Mouse (Mus musculus): Measurements from ENCODE around the gene Aldh4a1. TPM values are rescaled to one million over a fixed set of nuclear protein-coding genes. Genes with fewer than 3 reads are reported as not detected.

Aldh4a1 gene
- polyA plus RNA-seq, 1 experiment from 2014 or later, result 19.6 TPM

DNA sequence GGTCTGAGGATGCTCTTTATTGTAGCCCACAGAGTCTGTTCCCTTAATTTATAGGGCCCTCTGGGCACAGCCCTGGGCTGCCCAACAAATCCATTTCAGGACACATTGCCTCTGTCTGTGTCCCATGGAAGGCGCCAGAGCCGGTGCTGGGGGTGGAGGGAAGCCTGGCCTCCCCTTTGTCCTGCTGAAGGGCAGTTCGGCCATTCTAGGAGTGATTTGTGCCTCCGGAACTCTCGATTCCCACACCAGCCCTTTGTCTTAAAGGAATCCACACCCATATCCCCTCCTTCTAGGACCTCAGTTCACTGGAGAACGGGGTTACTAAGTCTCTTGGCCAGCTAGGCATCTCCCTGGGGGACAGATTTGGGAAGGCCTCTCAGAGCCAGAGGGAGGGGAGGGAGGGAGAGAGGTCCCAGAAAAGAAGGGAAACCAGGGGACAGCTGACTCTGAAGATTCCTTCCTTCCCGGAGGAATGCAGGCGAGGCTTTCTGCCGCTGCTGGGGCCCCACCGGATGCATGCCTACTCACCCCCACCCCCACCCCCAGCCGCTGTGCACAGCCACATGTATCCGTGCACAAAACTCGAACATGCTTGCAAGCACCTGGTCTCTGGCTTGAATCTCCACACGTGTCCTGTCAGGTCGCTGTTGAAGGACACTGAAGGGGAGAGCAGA lies 41.9 kb upstream of the Aldh4a1 start:
- Histone ChIP-seq H3K4me2 (replicated peaks) (peak overlapping the region; percentile 31), H3K4me1 (peaks cover 45% of the 10 kb centered on the region), H3K27ac (replicated peaks) (peak overlapping the region; percentile 46), H3K4me3 (no peak overlapping the region), H3K27me3 (peaks cover 12% of the 10 kb centered on the region; the same call in 1 of the 2 replicates), H3K9ac (replicated peaks) (peak overlapping the region; percentile 39), H3K9me3 (no peaks in the 10 kb centered on the region), H3K36me3 (no peaks in the 10 kb centered on the region)
- ATAC-seq (ENCODE audit: low FRiP score, low read depth), result no peak
- 7% methylated on average over 15 of the region's 15 CpGs for WGBS

DNA sequence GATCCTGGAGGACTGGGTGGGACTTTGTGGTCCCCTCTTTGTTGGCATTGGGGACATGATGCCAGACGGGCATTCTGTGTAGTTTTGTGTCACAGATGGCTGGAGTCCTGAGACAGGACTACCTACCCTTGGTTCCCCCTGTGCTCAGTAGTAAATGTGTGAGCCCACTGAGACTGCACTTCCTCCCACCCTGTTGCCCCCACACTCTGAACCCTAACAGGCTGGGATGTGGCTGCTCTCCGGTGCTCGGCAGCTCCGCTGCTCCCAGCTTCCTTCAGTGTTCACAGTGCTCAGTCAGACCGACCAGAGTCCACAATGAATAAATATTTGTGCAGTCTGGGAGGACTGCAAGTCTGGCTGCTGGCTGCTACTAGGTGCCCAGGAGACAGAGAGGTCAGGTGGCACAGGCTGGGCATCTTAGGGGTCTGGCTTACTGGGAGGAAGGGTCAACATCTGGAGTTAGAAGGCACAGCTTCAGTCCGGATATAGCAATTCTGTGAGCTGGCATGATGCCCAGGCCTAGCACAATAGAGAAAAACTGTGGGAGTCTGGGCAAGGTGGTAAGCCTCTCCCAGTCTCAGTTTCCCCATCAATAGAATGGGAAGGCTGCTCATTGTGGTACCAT lies 41.1 kb upstream of the Aldh4a1 start:
- Histone ChIP-seq H3K27me3 (peaks cover 12% of the 10 kb centered on the region; the same call in 1 of the 2 replicates), H3K9ac (replicated peaks) (0 out of 2 replicates have a peak overlapping the region, but pooled peaks have one; percentile 17), H3K36me3 (no peaks in the 10 kb centered on the region), H3K4me3 (no peak overlapping the region), H3K27ac (replicated peaks) (peak overlapping the region; percentile 43), H3K4me2 (replicated peaks) (peak overlapping the region; percentile 31), H3K4me1 (peaks cover 37% of the 10 kb centered on the region), H3K9me3 (no peaks in the 10 kb centered on the region)
- WGBS, result 46% methylated on average over 6 of the region's 6 CpGs
- no peak for ATAC-seq (ENCODE audit: low FRiP score, low read depth)

DNA sequence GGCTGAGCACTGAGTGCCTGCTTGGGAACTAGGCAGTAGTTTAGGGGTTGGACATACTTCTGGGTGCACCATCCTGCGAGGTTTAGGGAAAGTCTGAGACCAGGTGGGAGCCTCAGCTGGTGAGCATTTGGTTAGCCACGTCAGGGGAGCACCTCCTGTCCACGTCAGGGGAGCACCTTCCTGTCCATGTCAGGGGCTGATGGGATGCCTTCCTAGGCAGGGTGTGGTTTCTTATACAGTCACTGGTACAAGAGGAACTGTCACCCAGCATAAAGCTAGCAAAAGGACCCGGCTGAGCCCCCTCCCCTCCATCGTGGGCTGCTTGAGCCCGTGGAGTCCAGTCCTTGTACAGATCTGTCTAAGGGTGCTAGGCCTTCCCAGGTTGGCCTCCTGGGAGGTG lies 40.3 kb upstream of the Aldh4a1 start:
- no peaks in the 10 kb centered on the region for H3K9me3 ChIP-seq
- WGBS, result 84% methylated on average over 6 of the region's 6 CpGs
- peaks cover 32% of the 10 kb centered on the region for H3K4me1 ChIP-seq
- H3K4me2 ChIP-seq (replicated peaks), result no peak overlapping the region
- no peak for ATAC-seq (ENCODE audit: low FRiP score, low read depth)
- no peak overlapping the region for H3K9ac ChIP-seq (replicated peaks)
- no peaks in the 10 kb centered on the region for H3K36me3 ChIP-seq
- no peak overlapping the region for H3K4me3 ChIP-seq
- H3K27me3 ChIP-seq, result 0 out of 2 replicates have a peak, but pooled peaks cover 6% of the 10 kb centered on the region
- H3K27ac ChIP-seq (replicated peaks), result no peak overlapping the region

DNA sequence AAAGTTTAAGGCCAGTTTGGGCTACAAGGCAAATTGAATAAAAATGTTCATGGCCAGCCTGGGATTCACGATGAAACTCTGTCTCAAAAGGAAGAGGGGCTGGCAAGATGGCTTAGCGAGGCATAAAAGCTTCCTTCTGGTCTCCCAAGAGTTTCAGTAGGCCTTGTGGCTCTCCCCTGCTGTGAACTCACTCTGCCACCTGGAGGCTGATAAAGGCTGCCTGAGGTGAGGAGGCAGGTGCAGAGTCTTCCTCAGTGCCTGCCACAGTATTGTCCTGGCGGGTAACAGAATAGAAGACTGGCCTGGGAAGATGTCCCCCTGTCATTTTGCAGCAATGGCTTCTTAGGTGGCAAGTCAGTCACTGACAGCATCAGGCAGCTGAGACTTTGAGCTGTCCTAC lies 39.8 kb upstream of the Aldh4a1 start:
- H3K4me1 ChIP-seq, result peaks cover 32% of the 10 kb centered on the region
- H3K4me2 ChIP-seq (replicated peaks), result no peak overlapping the region
- no peak for ATAC-seq (ENCODE audit: low FRiP score, low read depth)

DNA sequence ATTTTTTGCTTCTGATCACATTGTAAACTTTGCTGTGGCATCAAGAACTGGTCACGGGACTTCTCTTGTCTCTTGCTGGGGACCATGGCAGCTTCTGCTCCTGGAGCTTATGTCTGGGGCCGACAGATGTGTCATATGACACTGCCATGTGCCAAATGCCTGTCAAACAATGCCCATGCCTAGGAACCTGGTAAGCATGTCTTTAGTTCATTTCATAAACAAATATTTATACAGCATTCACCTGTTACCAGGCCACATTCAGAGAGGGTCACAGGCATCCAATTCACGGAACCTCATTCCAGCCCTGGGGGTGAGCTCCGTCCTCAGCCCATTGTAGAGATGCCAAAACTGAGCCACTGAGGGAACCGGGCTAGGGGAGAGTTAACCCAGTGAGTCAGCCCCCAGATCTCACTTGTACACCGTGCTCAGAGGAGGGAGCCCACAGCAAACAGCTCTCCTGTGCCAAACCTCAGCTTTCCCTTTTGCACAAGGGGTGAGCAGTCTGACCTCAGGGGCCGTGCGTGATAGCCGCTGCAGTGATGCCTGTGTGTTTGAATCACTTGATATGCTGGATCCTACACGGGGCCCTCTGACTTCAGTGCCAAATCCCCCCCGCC lies 38.9 kb upstream of the Aldh4a1 start:
- no peaks in the 10 kb centered on the region for H3K27me3 ChIP-seq
- H3K36me3 ChIP-seq, result no peaks in the 10 kb centered on the region
- peaks cover 32% of the 10 kb centered on the region for H3K4me1 ChIP-seq
- H3K9ac ChIP-seq (replicated peaks), result no peak overlapping the region
- H3K4me2 ChIP-seq (replicated peaks), result no peak overlapping the region
- H3K27ac ChIP-seq (replicated peaks), result no peak overlapping the region
- 84% methylated on average over 11 of the region's 11 CpGs for WGBS
- no peak for ATAC-seq (ENCODE audit: low FRiP score, low read depth)
- no peak overlapping the region for H3K4me3 ChIP-seq
- H3K9me3 ChIP-seq, result no peaks in the 10 kb centered on the region

More for the DNA sequence above, 39.8 kb upstream of the Aldh4a1 start:
- Histone ChIP-seq H3K27ac (replicated peaks) (no peak overlapping the region), H3K4me3 (no peak overlapping the region), H3K27me3 (0 out of 2 replicates have a peak, but pooled peaks cover 6% of the 10 kb centered on the region), H3K36me3 (no peaks in the 10 kb centered on the region), H3K9me3 (no peaks in the 10 kb centered on the region), H3K9ac (replicated peaks) (no peak overlapping the region)
- WGBS, result 38% methylated on average over 3 of the region's 3 CpGs

DNA sequence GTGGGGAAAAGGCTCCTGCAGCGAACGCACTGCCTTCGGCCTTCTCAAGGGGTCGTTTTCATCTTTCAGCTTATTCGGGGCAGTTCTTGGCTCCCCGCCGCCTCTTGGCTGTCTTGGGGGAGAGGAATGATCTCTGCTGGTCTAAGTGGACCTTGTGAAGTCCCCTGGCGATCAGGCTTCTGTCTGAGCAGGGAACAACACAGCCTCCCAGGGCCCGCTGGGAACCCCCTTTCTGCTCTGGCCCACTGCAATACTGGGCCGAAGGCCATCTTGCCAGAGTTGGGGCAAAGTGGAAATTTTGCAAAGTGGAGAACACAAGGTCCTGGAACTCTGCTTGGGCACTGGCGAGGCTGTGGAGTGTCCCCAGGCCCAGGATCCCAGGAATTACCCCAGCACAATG lies 38.0 kb upstream of the Aldh4a1 start:
- Histone ChIP-seq H3K9ac (replicated peaks) (no peak overlapping the region), H3K4me3 (no peak overlapping the region), H3K36me3 (no peaks in the 10 kb centered on the region), H3K27ac (replicated peaks) (no peak overlapping the region), H3K27me3 (no peaks in the 10 kb centered on the region), H3K4me1 (peaks cover 32% of the 10 kb centered on the region), H3K9me3 (no peaks in the 10 kb centered on the region), H3K4me2 (replicated peaks) (no peak overlapping the region)
- ATAC-seq (ENCODE audit: low FRiP score, low read depth), result no peak
- WGBS, result 80% methylated on average over 11 of the region's 11 CpGs

DNA sequence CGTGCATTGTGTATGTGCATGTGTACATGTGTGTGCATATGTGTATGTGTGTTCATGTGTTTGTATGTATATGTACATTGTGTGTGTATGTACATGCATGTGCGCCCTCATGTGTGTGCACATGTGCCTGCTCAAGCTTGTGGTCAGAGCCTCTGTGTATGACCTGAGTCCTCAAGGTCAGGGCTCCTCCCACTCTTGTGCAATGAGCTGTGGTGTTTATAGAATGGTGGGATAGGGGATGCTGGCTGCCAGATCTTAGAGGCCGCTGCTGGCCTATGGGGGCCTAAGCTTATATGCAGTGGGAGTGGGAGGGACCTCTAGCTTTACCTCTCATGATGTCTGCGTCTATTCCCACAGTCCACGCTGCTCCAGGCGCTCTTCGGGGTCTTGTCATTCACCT lies 37.0 kb upstream of the Aldh4a1 start:
- Histone ChIP-seq H3K4me3 (no peak overlapping the region), H3K9ac (replicated peaks) (no peak overlapping the region), H3K27ac (replicated peaks) (no peak overlapping the region), H3K9me3 (no peaks in the 10 kb centered on the region), H3K4me2 (replicated peaks) (no peak overlapping the region), H3K27me3 (no peaks in the 10 kb centered on the region), H3K4me1 (peaks cover 34% of the 10 kb centered on the region), H3K36me3 (no peaks in the 10 kb centered on the region)
- ATAC-seq (ENCODE audit: low FRiP score, low read depth), result no peak
- 86% methylated on average over 7 of the region's 7 CpGs for WGBS

DNA sequence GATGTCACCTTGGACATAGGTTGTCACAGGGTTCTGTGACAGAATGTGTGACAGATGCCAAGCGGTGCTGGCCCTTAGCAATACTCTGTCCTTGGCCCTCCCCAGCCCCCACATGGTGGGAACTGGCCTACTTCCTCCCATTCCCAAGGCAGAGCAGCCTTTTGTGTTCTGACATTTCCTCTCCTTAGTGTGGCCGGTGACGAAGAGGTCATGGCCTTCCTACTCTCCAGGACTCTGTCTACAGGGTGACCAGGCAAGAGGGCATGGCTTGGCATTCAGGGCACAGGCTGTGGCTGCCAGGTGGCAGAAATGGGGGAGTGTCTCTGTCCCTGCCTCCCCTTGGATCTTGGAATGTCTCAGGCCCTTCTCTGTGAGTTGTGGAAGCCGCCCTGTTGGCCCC lies 35.3 kb upstream of the Aldh4a1 start:
- no peak for ATAC-seq (ENCODE audit: low FRiP score, low read depth)
- Histone ChIP-seq H3K4me1 (peaks cover 24% of the 10 kb centered on the region; the same call in 1 of the 2 replicates), H3K4me3 (no peak overlapping the region), H3K4me2 (replicated peaks) (no peak overlapping the region), H3K9ac (replicated peaks) (no peak overlapping the region), H3K9me3 (no peaks in the 10 kb centered on the region), H3K27ac (replicated peaks) (no peak overlapping the region), H3K27me3 (no peaks in the 10 kb centered on the region), H3K36me3 (no peaks in the 10 kb centered on the region)
- WGBS, result 78% methylated on average over 4 of the region's 4 CpGs

DNA sequence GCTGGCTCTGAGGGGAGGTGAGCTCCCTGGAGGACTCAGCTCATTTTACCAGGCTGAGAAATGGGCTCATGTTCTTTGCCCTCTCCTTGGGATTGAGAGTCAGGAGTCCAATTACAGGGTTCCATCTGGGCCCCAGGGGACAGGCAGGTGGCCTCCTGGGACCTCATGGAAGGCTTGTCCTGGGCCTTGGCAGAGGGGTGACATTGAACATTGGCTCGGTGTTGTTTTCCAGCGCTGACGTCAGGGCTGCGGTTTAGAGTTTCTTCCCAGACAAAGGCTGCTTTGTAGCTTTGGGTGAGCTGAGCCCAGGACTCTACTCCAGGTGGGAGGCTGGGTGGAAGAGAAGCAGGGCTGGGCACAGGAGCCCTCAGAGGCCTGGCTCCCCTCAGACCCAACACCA lies 34.9 kb upstream of the Aldh4a1 start:
- Histone ChIP-seq H3K4me3 (no peak overlapping the region), H3K9ac (replicated peaks) (no peak overlapping the region), H3K36me3 (no peaks in the 10 kb centered on the region), H3K4me2 (replicated peaks) (no peak overlapping the region), H3K4me1 (peaks cover 21% of the 10 kb centered on the region; the same call in 1 of the 2 replicates), H3K9me3 (no peaks in the 10 kb centered on the region), H3K27me3 (no peaks in the 10 kb centered on the region), H3K27ac (replicated peaks) (no peak overlapping the region)
- ATAC-seq (ENCODE audit: low FRiP score, low read depth), result no peak
- WGBS, result 84% methylated on average over 4 of the region's 4 CpGs

DNA sequence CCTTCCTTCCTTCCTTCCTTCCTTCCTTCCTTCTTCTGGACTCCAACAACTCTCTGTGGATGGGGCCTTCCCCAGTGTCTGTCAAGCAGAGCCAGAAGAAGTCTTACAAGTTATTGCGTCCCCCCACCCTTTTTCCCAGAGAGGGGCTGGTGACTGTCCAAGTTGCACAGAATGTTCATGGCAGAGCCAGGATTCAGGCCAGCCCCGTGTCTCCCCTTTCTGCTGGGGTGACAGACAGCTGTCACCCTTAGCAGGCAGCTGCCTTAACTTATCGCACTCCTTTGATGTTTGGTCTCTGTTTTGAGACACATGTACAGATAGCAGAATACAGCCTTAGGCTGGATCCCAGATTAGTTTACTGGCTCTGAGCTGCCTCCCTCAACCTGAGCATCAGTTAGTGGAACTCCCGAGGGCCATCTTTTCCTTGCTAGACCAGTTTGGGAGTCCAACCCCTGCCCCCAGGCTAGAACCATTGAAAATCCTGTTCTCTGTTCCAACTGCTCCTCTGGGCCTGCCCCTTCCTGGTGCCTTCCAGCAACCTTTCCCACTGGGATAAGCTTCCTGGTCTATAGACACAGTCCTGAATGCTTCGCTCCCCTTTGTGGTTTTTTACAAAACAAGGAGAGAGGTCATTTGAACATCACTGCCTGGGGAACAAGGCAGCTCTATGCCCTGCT lies 33.2 kb upstream of the Aldh4a1 start:
- peaks cover 18% of the 10 kb centered on the region; the same call in 1 of the 2 replicates for H3K4me1 ChIP-seq
- no peaks in the 10 kb centered on the region for H3K27me3 ChIP-seq

DNA sequence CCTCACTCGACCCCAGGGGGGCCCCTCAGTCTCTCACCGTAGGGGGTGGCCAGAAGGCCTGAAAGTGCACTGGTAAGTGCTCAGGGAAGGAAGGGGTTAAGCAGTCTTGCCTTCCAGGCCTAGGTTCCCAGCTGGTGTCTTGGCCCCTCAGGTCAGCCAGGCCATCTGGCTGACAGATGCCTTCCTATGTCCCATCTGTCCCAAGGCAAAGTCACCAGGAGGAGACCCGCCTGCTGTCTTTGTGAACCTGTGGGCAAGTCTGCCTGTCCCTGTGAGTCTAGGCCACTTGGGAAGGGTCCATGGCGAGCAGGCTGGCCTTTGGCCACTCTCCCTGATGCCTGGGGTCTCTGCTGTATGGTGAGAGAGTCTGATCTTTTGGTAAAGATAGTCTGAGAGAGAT lies 32.2 kb upstream of the Aldh4a1 start:
- Histone ChIP-seq H3K4me1 (peaks cover 15% of the 10 kb centered on the region), H3K4me3 (no peak overlapping the region), H3K9me3 (no peaks in the 10 kb centered on the region), H3K4me2 (replicated peaks) (no peak overlapping the region), H3K27ac (replicated peaks) (peak overlapping the region; percentile 64), H3K27me3 (no peaks in the 10 kb centered on the region), H3K9ac (replicated peaks) (no peak overlapping the region), H3K36me3 (no peaks in the 10 kb centered on the region)
- WGBS, result 31% methylated on average over 4 of the region's 4 CpGs
- no peak for ATAC-seq (ENCODE audit: low FRiP score, low read depth)

More for the DNA sequence above, 33.2 kb upstream of the Aldh4a1 start:
- no peak overlapping the region for H3K9ac ChIP-seq (replicated peaks)
- peak overlapping the region; percentile 64 for H3K27ac ChIP-seq (replicated peaks)
- H3K36me3 ChIP-seq, result no peaks in the 10 kb centered on the region
- H3K4me3 ChIP-seq, result no peak overlapping the region
- no peaks in the 10 kb centered on the region for H3K9me3 ChIP-seq
- ATAC-seq (ENCODE audit: low FRiP score, low read depth), result no peak
- no peak overlapping the region for H3K4me2 ChIP-seq (replicated peaks)
- 51% methylated on average over 5 of the region's 5 CpGs for WGBS

DNA sequence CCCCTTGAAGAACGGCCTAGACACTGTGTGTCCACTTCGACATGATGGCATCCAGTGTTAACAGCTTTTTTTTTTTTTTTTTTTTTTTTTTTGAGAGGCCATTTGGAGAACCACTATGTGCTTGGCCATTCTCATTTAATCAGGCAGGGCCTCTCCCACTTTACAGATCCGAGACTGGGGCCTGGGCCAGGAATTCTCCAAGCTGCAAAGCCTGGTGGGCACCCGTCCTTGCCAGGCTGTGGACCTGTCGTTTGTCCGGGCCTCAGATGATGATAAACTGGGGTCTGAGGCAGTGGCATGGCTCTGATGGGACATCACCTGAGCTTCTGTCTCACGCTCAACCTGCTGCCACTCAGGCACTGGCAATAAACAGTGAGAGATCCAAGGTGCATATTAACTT lies 29.8 kb upstream of the Aldh4a1 start:
- Histone ChIP-seq H3K36me3 (no peaks in the 10 kb centered on the region), H3K4me2 (replicated peaks) (no peak overlapping the region), H3K4me3 (no peak overlapping the region), H3K27ac (replicated peaks) (no peak overlapping the region), H3K27me3 (peaks cover 8% of the 10 kb centered on the region; the same call in 1 of the 2 replicates), H3K4me1 (peaks cover 40% of the 10 kb centered on the region), H3K9ac (replicated peaks) (no peak overlapping the region), H3K9me3 (no peaks in the 10 kb centered on the region)
- WGBS, result 81% methylated on average over 7 of the region's 7 CpGs
- no peak for ATAC-seq (ENCODE audit: low FRiP score, low read depth)

All from midbrain, embryonic 12.5 days (tissue).